Mouse (Mus musculus): ENCODE data around the gene Ist1. TPM values are rescaled to one million over a fixed set of nuclear protein-coding genes. Genes with fewer than 3 reads are reported as not detected.

Ist1 gene
- total RNA-seq, 4 experiments from 2014 or later, result 81.9 to 94.4 (median 90.2) TPM

- DNase-seq (ENCODE audit: low spot score in 2 of 2), result no peak
Observed at GRCm38 (mm10) chr8:109682120-109682519, 10.9 kb downstream of the Ist1 start.

- DNase-seq (ENCODE audit: low spot score in 2 of 2), result no peak
Observed at GRCm38 (mm10) chr8:109681535-109681934, 11.5 kb downstream of the Ist1 start.

GRCm38 (mm10) chr8:109675896-109676643 is 17.0 kb downstream of the Ist1 start:
- DNase-seq (ENCODE audit: low spot score in 2 of 2), result peak; percentile 45 to 49

GRCm38 (mm10) chr8:109673596-109673995 is 19.5 kb downstream of the Ist1 start:
- DNase-seq (ENCODE audit: low spot score in 2 of 2), result no peak

- DNase-seq (ENCODE audit: low spot score in 2 of 2), result no peak
Observed at GRCm38 (mm10) chr8:109672656-109673055, 20.4 kb downstream of the Ist1 start.

GRCm38 (mm10) chr8:109666616-109667015 is 26.4 kb downstream of the Ist1 start:
- DNase-seq (ENCODE audit: low spot score in 2 of 2), result peak in 1 of 2 experiments; percentile 46

- peak; percentile 48 to 56 for DNase-seq (ENCODE audit: low spot score in 2 of 2)
Observed at GRCm38 (mm10) chr8:109662328-109662727, 30.7 kb downstream of the Ist1 start.

- DNase-seq (ENCODE audit: low spot score in 2 of 2), result no peak
Observed at GRCm38 (mm10) chr8:109656860-109657259, 36.2 kb downstream of the Ist1 start.

GRCm38 (mm10) chr8:109650801-109651200 is 42.3 kb downstream of the Ist1 start:
- DNase-seq (ENCODE audit: low spot score in 2 of 2), result no peak

- DNase-seq (ENCODE audit: low spot score in 2 of 2), result no peak
Observed at GRCm38 (mm10) chr8:109648469-109648868, 44.6 kb downstream of the Ist1 start.

- peak in 1 of 2 experiments; percentile 29 for DNase-seq (ENCODE audit: low spot score in 2 of 2)
Observed at GRCm38 (mm10) chr8:109647331-109647730, 45.7 kb downstream of the Ist1 start.

- no peak for DNase-seq (ENCODE audit: low spot score in 2 of 2)
Observed at GRCm38 (mm10) chr8:109641236-109641635, 51.8 kb downstream of the Ist1 start.

- DNase-seq (ENCODE audit: low spot score in 2 of 2), result no peak
Observed at GRCm38 (mm10) chr8:109640410-109640809, 52.6 kb downstream of the Ist1 start.

- no peak for DNase-seq (ENCODE audit: low spot score in 2 of 2)
Observed at GRCm38 (mm10) chr8:109638851-109639250, 54.2 kb downstream of the Ist1 start.

- DNase-seq (ENCODE audit: low spot score in 2 of 2), result no peak
Observed at GRCm38 (mm10) chr8:109635146-109635545, 57.9 kb downstream of the Ist1 start.

- peak in 1 of 2 experiments; percentile 27 for DNase-seq (ENCODE audit: low spot score in 2 of 2)
Observed at GRCm38 (mm10) chr8:109632498-109632897, 60.6 kb downstream of the Ist1 start.

GRCm38 (mm10) chr8:109628638-109629037 is 64.4 kb downstream of the Ist1 start:
- DNase-seq (ENCODE audit: low spot score in 2 of 2), result peak in 1 of 2 experiments; percentile 45

Other genes starting within 250 kb of the Ist1 start
- gene Pmfbp1, start 199.2 kb downstream of the Ist1 start, total RNA-seq (2022), result under 1 TPM in 2 of 4 experiments, not detected in 2; 0.20 to 0.45 TPM
- gene Dhx38, start 127.4 kb downstream of the Ist1 start, total RNA-seq (2022), result 10 to 100 TPM; 23.5 to 26.8 (median 26.1) TPM
- 10 to 100 TPM; 14.8 to 21.0 (median 15.3) TPM for gene Txnl4b, start 127.4 kb downstream of the Ist1 start, total RNA-seq (2022)
- gene Hp, start 114.1 kb downstream of the Ist1 start, total RNA-seq (2022), result under 1 TPM in 3 of 4 experiments, not detected in 1; 0.38 to 0.57 (median 0.41) TPM
- 10 to 100 TPM; 24.0 to 31.5 (median 26.5) TPM for gene Dhodh, start 84.6 kb downstream of the Ist1 start, total RNA-seq (2022)
- gene Pkd1l3, start 78.7 kb downstream of the Ist1 start, total RNA-seq (2022), result 1 to 10 TPM; 1.3 to 4.1 (median 3.6) TPM
- 10 to 100 TPM; 38.5 to 44.4 (median 41.6) TPM for gene Zfp821, start 12.3 kb upstream of the Ist1 start, total RNA-seq (2022)
- 10 to 100 TPM; 36.2 to 41.0 (median 39.6) TPM for gene Atxn1l, start 44.5 kb upstream of the Ist1 start, total RNA-seq (2022)
- gene Ap1g1, start 85.3 kb upstream of the Ist1 start, total RNA-seq (2022), result 100 to 1,000 TPM in 1 of 4 experiments, 10 to 100 TPM in 3; 79.6 to 103 (median 87.9) TPM
- gene Phlpp2, start 175.3 kb upstream of the Ist1 start, total RNA-seq (2022), result 10 to 100 TPM; 24.8 to 36.5 (median 31.8) TPM

All from layer of hippocampus, adult 8-10 months (tissue).